Mouse (Mus musculus) lung, postnatal 4 days (tissue): ENCODE data around the gene Polr2a.
"Not testable (repeated sequence)": the region's sequence is repeated elsewhere in the genome, so short reads cannot be mapped to it uniquely, and the experiment has no call there.

Experiments used
- DNase-seq, 2 experiments: peaks; one replicate each; pipeline ENCODE4 v3.0.0; 2021

Polr2a gene

DNA sequence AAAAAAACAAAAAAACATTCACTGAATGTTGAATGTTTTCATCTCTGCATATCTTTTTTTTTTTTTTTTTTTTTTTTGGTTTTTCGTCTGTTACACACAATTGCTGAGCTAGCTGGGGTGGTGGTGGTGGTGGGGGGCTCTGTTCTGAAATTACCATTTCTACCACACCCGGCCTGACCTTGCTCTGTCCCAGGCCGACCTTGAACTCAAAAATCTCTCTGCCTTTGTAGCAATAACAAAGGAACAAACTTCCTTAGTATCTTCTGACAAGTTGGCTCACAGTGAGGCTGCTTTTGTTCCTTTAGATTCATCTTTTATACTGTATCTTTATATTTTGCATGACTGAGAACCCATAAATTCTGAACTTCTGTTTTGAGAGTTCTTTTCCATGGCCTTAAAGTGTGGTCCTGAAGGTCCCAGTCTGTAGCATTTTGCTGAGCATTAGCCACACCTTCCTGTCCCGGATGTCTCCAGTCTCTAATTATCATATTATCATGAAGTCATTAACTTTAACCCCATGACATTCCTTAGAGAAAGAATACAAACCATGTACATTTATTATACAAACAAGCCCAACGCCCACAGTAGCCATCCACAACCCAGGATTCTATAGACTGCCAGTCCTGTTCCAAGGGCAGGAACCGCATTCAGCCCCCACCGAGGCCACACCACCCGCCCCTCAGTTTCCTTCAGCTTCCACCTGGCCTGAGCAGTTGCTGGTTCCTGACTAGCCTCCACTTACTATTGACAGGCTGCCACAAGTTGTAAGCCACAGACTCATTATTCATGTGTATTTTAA lies 54.4 kb downstream of the Polr2a start:
- DNase-seq = no peak

GRCm38 (mm10) chr11:69703381-69703780 lies 55.1 kb downstream of the Polr2a start:
- DNase-seq = not testable (repeated sequence)

- DNase-seq = not testable (repeated sequence)
Measured at GRCm38 (mm10) chr11:69702886-69703285, 55.6 kb downstream of the Polr2a start.

- DNase-seq = no peak
Measured at GRCm38 (mm10) chr11:69699595-69699994, 58.8 kb downstream of the Polr2a start.

DNA sequence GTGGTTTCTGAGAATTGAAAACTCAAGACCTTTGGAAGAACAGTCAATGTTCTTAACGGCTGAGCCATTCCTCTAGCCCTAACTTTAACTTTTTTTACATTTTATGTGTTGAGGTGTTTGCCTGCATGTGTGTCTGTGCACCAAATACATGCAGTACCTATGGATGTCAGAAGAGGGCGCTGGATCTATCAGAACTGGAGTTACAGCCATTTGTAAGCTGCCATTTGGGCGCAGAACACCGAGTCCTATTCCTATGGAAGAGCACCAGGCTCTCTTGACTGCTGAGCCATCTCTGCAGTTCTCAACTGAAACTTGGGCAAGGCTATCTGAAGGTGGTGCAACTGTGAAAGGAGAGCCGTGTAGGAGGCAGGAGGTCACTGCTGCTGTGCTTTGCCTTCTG lies 59.9 kb downstream of the Polr2a start:
- no peak for DNase-seq

DNA sequence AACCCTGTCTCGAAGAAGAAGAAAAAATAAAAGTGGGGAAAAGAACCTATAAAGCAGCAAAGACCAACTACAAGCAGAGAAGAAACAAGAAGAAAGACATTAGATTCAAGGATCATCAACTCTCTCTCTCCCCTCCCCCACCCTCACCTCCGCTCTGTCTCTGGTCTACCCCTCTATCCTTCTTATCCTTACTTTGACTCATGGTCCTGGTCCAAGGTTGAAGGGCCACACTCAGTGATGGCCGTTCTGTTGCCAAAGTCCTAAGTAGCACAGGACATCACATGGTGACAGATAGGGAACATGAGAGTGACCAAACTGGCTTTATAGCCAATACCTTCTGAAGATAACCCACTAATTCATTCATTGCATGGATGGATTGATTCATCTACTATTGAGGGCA lies 61.0 kb downstream of the Polr2a start:
- no peak for DNase-seq

GRCm38 (mm10) chr11:69695361-69696181 lies 62.9 kb downstream of the Polr2a start, which contains the start of the genes Tnfsf12 and Tnfsfm13:
Gene Tnfsf12, minus strand, starts transcription at chr11:69695849.
Gene Tnfsfm13, minus strand, starts transcription at chr11:69696098.
- peak; percentile 87 to 90 for DNase-seq

- no peak for DNase-seq
Measured at GRCm38 (mm10) chr11:69695046-69695360, 63.4 kb downstream of the Polr2a start.

DNA sequence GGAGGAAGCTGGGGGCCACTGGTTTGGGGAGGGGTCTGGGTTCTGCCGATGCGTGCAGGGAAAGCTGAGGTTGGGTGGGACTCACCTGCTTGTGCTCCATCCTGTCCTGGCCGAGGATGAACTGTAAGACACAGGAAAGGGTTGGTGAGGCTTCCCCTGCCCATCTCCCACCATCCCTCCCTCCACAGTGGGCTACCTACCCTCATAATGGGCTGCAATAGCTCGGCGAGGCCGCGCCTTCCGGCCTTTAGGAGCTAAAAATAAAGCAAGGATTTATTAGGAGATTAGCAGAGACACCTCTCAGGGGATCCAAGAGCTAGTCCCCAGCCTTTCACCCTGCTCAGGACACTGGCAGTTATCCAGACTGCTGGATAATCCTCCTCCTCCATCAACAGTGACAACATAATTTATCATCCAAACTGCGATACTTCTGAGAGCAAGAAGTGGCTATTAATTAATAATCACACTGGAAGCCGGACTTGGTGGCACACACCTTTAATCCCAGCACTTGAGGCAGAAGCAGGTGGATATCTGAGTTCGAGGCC lies 64.9 kb downstream of the Polr2a start:
- DNase-seq = no peak

DNA sequence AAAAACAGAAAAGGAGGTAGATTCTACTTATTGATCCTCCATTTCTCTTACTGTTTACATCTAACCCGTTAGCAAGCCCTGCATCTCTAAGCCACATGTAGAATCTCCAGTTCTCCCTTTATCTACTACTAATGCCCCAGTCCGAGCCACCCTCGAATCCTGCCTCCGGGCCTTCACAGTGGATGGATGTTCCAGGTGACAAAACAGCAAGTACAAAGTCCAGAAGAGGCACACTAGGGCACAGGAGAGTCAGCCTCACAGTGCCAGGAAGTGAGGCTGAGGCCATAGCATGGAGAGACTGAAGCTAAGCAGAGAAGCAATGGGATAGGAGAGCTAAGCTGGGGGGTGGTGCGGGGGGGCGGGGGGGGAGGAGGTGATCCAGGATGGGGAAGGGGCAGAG lies 65.6 kb downstream of the Polr2a start:
- DNase-seq = no peak

- DNase-seq = peak; percentile 35 to 38
Measured at GRCm38 (mm10) chr11:69692196-69692811, 66.1 kb downstream of the Polr2a start.

GRCm38 (mm10) chr11:69689891-69690290 lies 68.5 kb downstream of the Polr2a start:
- DNase-seq = no peak

DNA sequence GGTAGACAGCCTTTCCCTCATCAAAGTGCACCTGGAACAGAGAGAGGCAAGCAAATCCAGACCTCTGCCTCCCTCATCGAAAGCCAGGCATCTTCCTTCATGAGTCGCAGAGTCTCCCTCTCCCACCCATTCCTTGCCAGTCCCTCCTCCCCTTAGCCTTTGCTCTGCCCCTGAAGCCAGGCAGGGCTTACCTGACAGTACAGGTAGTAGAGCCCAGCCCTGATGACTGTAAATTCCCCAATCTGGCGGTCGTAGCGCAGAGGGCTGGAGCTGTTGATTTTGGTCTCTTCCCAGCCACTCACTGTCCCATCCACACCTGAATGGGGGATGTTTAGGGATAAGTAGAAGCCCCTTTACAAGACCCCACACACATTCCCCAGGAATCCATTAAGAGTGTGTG lies 71.4 kb downstream of the Polr2a start:
- DNase-seq = no peak

GRCm38 (mm10) chr11:69686377-69686776 lies 72.1 kb downstream of the Polr2a start:
- peak; percentile 84 to 88 for DNase-seq

- peak; percentile 82 to 89 for DNase-seq
Measured at GRCm38 (mm10) chr11:69685526-69686148, 72.8 kb downstream of the Polr2a start, which contains the start of gene Tnfsf13. Gene Tnfsf13, minus strand, starts transcription at chr11:69685784.

GRCm38 (mm10) chr11:69684936-69685335 lies 73.5 kb downstream of the Polr2a start:
- no peak for DNase-seq

DNA sequence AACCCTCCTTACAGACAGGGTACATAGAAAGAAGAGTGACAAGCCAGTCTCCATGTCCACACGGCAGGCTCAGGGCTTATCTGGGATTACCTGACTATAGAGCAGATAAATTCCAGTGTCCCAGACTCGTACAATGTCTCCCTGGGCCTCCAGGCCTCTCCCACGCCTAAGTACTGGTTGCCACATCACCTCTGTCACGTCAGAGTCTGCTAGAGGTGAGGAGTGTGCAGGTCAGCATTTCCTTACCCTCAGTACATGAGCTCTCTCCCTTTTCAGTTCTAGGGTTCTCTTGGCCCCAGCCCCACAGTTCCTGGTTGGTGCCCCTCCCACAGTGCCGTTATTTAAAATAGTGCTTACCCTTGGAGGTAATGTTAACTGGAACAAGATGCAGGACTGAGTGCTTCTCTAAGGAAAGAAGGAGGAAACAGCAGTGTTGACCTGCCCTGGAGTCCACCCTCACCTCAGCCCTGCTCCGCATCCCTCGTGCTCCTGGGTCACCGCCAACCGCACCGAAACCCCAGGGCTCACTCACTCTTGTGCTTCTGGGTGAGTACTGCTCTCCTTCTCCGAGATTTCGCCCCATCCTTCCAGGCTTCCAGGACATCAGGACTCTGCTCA lies 74.2 kb downstream of the Polr2a start:
- peak; percentile 47 to 50 for DNase-seq
